Mouse (Mus musculus): ENCODE results near the gene Pltp. TPM values are rescaled to one million over a fixed set of nuclear protein-coding genes. Genes with fewer than 3 reads are reported as not detected.

Pltp gene
- total RNA-seq, 2 experiments from 2014 or later, result 77.5 to 82.0 TPM

GRCm38 (mm10) chr2:164790451-164790850 is 67.1 kb downstream of the Pltp start:
- DNase-seq (ENCODE audit: low spot score in 2 of 2), result no peak
- intact Hi-C loops (cut with DNase I), result no loop called here

Other genes starting within 250 kb of the Pltp start
- gene Wfdc6b, start 244.2 kb downstream of the Pltp start, total RNA-seq (2021), result not detected
- gene Wfdc8, start 244.1 kb downstream of the Pltp start, total RNA-seq (2021), result not detected
- gene Wfdc16, start 218.9 kb downstream of the Pltp start, total RNA-seq (2021), result not detected
- not detected for gene Wfdc10, start 201.7 kb downstream of the Pltp start, total RNA-seq (2021)
- not detected for gene Wfdc9, start 201.1 kb downstream of the Pltp start, total RNA-seq (2021)
- not detected for gene Wfdc11, start 183.6 kb downstream of the Pltp start, total RNA-seq (2021)
- gene Wfdc13, start 172.6 kb downstream of the Pltp start, total RNA-seq (2021), result not detected
- not detected for gene Spint4, start 159.2 kb downstream of the Pltp start, total RNA-seq (2021)
- not detected for gene Spint5, start 142.4 kb downstream of the Pltp start, total RNA-seq (2021)
- 1 to 10 TPM; 1.6 to 1.9 TPM for gene Wfdc3, start 111.8 kb downstream of the Pltp start, total RNA-seq (2021)
- gene Dnttip1, start 111.7 kb downstream of the Pltp start, total RNA-seq (2021), result 10 to 100 TPM; 36.6 to 39.3 TPM
- under 1 TPM; 0.60 to 0.89 TPM for gene Ube2c, start 87.8 kb downstream of the Pltp start, total RNA-seq (2021)
- not detected for gene Tnnc2, start 77.7 kb downstream of the Pltp start, total RNA-seq (2021)
- gene Snx21, start 71.9 kb downstream of the Pltp start, total RNA-seq (2021), result 10 to 100 TPM; 49.6 to 57.6 TPM
- 10 to 100 TPM; 22.4 to 29.7 TPM for gene Acot8, start 52.8 kb downstream of the Pltp start, total RNA-seq (2021)
- gene Zswim3, start 52.6 kb downstream of the Pltp start, total RNA-seq (2021), result 1 to 10 TPM; 8.8 to 9.6 TPM
- gene Zswim1, start 35.0 kb downstream of the Pltp start, total RNA-seq (2021), result 10 to 100 TPM; 20.8 to 21.6 TPM
- not detected for gene Spata25, start 29.2 kb downstream of the Pltp start, total RNA-seq (2021)
- gene Ctsa, start 24.8 kb downstream of the Pltp start, total RNA-seq (2021), result 100 to 1,000 TPM in 1 of 2 experiments, 10 to 100 TPM in 1; 86.2 to 102 TPM
- gene Neurl2, start 24.3 kb downstream of the Pltp start, total RNA-seq (2021), result 1 to 10 TPM; 2.2 to 4.0 TPM
- 10 to 100 TPM; 36.8 to 39.8 TPM for gene Pcif1, start 21.6 kb upstream of the Pltp start, total RNA-seq (2021)
- 10 to 100 TPM; 24.3 TPM for gene Zfp335, start 54.0 kb upstream of the Pltp start, total RNA-seq (2021)
- 1 to 10 TPM; 1.9 to 2.0 TPM for gene Mmp9, start 83.1 kb upstream of the Pltp start, total RNA-seq (2021)
- 100 to 1,000 TPM; 546 to 551 TPM for gene Slc12a5, start 103.1 kb upstream of the Pltp start, total RNA-seq (2021)
- gene Ncoa5, start 177.2 kb upstream of the Pltp start, total RNA-seq (2021), result 10 to 100 TPM; 53.8 to 56.3 TPM
- 1 to 10 TPM in 1 of 2 experiments, under 1 TPM in 1; 0.60 to 1.5 TPM for gene Cd40, start 197.9 kb upstream of the Pltp start, total RNA-seq (2021)
- not detected for gene 1700025C18Rik, start 233.0 kb upstream of the Pltp start, total RNA-seq (2021)